Mouse (Mus musculus) myocyte (in vitro differentiated cells): ENCODE data around the gene Plekhm2.

Source experiments
- CEBPB ChIP-seq: IDR thresholded peaks from 2 replicates; pipeline ENCODE4 v1.6.1; 2011; ENCODE audit warnings: mild to moderate bottlenecking, moderate library complexity; ENCODE audit not compliant: poor library complexity, insufficient read depth, severe bottlenecking
- POLR2A ChIP-seq: IDR thresholded peaks from one replicate; pipeline ENCODE4 v1.6.1; 2011; ENCODE audit warnings: low read depth, mild to moderate bottlenecking, control low read depth, moderate library complexity; ENCODE audit not compliant: insufficient read length
- POLR2AphosphoS2 ChIP-seq: IDR thresholded peaks from one replicate; pipeline ENCODE4 v1.6.1; 2011; ENCODE audit warnings: low read depth, control low read depth; ENCODE audit not compliant: insufficient read length

DNA sequence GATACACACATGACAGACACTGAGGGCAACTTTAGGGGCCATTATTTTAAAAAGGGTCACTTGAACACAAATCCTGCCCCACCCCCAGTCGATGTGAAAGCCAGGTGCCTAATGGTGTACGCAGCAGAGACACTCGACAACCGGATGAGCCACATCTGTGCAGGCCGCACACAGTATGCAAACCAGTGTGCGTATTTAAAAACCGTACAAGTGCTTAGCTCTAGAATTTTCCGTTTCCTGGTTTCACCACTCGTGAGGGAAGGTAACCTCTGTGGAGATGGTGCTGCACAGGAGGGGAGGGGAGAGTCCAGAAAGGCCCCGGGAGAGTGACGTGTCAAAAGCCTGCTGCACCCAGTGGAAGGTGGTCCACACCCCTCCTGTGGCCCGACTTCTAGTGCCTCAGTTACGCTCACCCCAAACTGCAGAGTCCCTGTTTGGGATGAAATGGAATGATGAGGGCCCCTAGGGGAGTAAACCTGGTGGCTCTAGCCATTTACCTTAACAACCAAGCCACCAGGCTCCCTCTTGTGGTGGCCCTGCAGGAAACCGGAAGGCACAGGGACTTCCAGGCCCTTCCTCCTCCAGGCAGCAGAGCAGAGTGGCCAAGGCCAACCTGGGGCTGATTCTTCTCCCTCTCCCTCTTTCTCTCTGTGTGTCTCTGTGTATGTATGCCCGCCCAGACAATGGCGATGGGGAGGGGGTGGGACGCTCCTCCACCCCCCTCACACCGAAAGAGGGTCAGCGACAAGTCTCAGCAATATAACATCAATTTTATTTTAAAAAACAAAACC is 39.5 kb downstream of the Plekhm2 start:
- TF ChIP-seq POLR2A (no peak), POLR2AphosphoS2 (no peak), CEBPB (no peak)
